Mouse (Mus musculus) liver, adult 2 months (tissue): Measurements from ENCODE around the gene Odf3l1. TPM values are rescaled to one million over a fixed set of nuclear protein-coding genes. Genes with fewer than 3 reads are reported as not detected.
A peak's percentile ranks its signal among the peaks of the same experiment; 100 is the strongest.

Experiments
- DNase-seq: peaks from one replicate; pipeline ENCODE4 v3.0.0-alpha.2; 2011; ENCODE audit warnings: low read depth, low spot score; ENCODE audit errors: extremely low read depth
- H3K27ac ChIP-seq: fragments of 200-500 bp; replicated peaks from 2 replicates; pipeline ENCODE4 v1.5.1; 2012; ENCODE audit warnings: low read depth, mild to moderate bottlenecking, control low read depth, inconsistent platforms, low read length; ENCODE audit not compliant: insufficient read depth
- H3K27me3 ChIP-seq: fragments of 200-500 bp; 2 replicates; pipeline ENCODE4 v1.6.1; 2012; ENCODE audit warnings: mild to moderate bottlenecking, moderate library complexity, low read length, inconsistent platforms; ENCODE audit not compliant: control insufficient read depth, insufficient read depth
- H3K36me3 ChIP-seq: fragments of 200-500 bp; 2 replicates; pipeline ENCODE4 v1.6.1; 2012; ENCODE audit warnings: low read length, inconsistent platforms; ENCODE audit not compliant: control insufficient read depth, insufficient read depth
- H3K4me1 ChIP-seq: fragments of 200-500 bp; 2 replicates; pipeline ENCODE4 v1.6.1; 2011; ENCODE audit warnings: low read length; ENCODE audit not compliant: control insufficient read depth, insufficient read depth
- H3K4me3 ChIP-seq: fragments of 200-500 bp; 2 replicates; pipeline ENCODE4 v1.5.1; 2011; ENCODE audit warnings: low read depth, mild to moderate bottlenecking, control low read depth, low read length, moderate library complexity; ENCODE audit not compliant: insufficient read depth
- H3K79me2 ChIP-seq: fragments of 200-500 bp; 2 replicates; pipeline ENCODE4 v1.6.1; 2012; ENCODE audit warnings: inconsistent platforms, mild to moderate bottlenecking, low read length, moderate library complexity; ENCODE audit not compliant: control insufficient read depth, insufficient read depth
- H3K9ac ChIP-seq: fragments of 200-500 bp; 2 replicates; pipeline ENCODE4 v1.6.1; 2012; ENCODE audit warnings: low read depth, mild to moderate bottlenecking, control low read depth, inconsistent platforms, low read length
- CTCF ChIP-seq: fragments of 200-500 bp; IDR thresholded peaks from 2 replicates; pipeline ENCODE4 v1.5.1; 2011; ENCODE audit warnings: low read depth, low read length, control low read depth
- POLR2A ChIP-seq: fragments of 200-500 bp; IDR thresholded peaks from 2 replicates; pipeline ENCODE4 v1.6.1; 2011; ENCODE audit warnings: low read length, control low read depth; ENCODE audit not compliant: insufficient read depth; ENCODE audit errors: extremely low read depth
- WGBS: fragments of 180-500 bp; shearing (Covaris S2); methylation state at CpG from one replicate; pipeline ENCODE4 v1.1.7; 2018; 5-methylcytosine and 5-hydroxymethylcytosine counted together
- polyA plus RNA-seq: library from polyadenylated mRNA; depleted of rRNA; stranded (reverse); fragments of >200 nt; gene quantifications from 2 replicates; pipeline ENCODE4 v1.2.3, GENCODE M21; 2012
- total RNA-seq: library from RNA; depleted of rRNA; stranded (reverse); fragments of >200 nt; gene quantifications from 2 replicates; pipeline ENCODE4 v1.2.3, GENCODE M21; 2014

The Odf3l1 gene
- total and polyA plus RNA-seq, 2 experiments, result 0.11 TPM; not detected in 1

DNA sequence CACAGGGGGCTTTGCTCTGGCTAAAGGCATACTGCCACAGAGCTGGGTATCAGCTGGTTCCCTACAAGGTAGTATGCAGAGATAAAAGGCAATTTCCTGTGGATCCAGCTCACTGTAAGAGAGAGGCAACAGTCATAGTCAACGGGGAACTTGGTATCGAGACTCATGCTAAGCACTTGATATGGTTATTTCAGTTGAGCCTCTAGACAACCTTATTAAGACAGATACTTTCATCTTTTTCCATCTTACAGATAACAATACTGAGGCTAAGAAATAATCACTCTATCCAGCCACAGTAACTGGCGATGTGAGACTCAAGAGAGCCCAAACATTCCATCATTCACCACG, 13.6 kb downstream of the Odf3l1 start:
- Histone ChIP-seq H3K9ac (no peak overlapping the region), H3K27ac (no peak overlapping the region), H3K36me3 (no peaks in the 10 kb centered on the region), H3K27me3 (no peaks in the 10 kb centered on the region), H3K79me2 (no peaks in the 10 kb centered on the region), H3K4me3 (no peak overlapping the region), H3K4me1 (peaks cover 6% of the 10 kb centered on the region)
- WGBS, result 90% methylated on average over 4 of the region's 4 CpGs
- TF ChIP-seq CTCF (no peak), POLR2A (no peak)
- no peak for DNase-seq

DNA sequence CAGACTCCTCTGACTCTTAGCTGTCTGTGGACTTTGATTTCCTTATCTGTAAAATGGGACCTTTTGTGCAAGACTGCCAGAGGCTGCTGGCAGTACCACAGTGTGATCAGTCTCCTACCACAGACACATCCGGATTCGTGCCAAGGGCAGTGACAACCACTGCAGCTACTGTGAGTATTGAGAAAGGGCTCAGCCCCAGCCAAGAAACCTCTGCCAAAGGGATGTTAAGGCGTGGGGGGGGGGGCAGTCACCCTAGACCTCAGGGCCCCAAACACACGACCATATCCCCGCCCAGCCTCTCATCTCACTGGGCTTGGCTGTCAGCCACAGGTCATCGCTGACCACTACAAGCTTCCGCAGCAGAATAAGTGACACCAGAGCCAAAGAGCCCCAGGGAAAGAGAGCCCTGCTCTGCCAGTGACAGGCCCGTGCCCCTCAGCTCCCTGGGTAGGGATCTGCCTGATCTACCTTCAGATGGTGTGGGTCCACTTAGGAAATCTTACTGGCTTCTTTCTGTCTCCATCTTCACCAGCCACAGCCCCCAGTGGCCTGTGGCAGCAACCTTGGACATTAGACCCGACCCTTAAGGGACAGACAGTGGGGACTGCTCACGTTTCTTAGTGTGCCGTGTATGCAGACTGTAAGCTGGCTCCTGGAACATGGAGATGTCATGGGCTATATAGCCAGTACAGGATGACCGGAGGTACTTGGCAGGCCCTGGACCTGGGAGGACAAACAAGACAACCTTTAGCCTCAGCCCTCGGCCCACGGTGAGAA, 14.2 kb downstream of the Odf3l1 start:
- no peak for TF ChIP-seq CTCF
- no peak for TF ChIP-seq POLR2A
- Histone ChIP-seq H3K27me3 (no peaks in the 10 kb centered on the region), H3K27ac (no peak overlapping the region), H3K4me3 (no peak overlapping the region), H3K36me3 (no peaks in the 10 kb centered on the region), H3K4me1 (peaks cover 6% of the 10 kb centered on the region), H3K79me2 (no peaks in the 10 kb centered on the region), H3K9ac (no peak overlapping the region)
- 43% methylated on average over 14 of the region's 14 CpGs for WGBS
- DNase-seq, result peak; percentile 89

DNA sequence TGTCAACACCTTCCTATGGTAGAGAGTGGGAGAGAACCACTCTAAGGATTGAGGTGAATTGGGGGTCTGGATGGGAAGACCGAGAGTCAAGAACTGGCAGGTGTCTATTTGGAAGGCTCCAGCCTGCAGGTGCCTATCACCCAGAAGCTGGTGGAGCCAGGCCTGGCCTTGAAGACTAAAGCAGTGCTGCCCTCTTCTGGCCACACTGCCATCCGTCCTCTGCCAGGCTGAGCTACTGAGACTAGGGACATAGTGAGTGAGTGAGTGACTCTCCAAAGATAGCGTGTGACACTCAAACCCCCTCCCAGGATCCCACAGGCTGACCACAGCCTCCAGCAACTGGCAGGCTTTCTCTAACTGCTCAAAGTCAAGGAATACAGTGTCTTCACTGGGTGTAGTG, 17.0 kb downstream of the Odf3l1 start:
- Histone ChIP-seq H3K27me3 (no peaks in the 10 kb centered on the region), H3K4me1 (peaks cover 6% of the 10 kb centered on the region), H3K79me2 (no peaks in the 10 kb centered on the region), H3K27ac (no peak overlapping the region), H3K9ac (no peak overlapping the region), H3K36me3 (no peaks in the 10 kb centered on the region), H3K4me3 (no peak overlapping the region)
- DNase-seq, result peak; percentile 51
- WGBS, result 34% methylated on average over 3 of the region's 3 CpGs
- TF ChIP-seq POLR2A (no peak), CTCF (peak; percentile 90)

DNA sequence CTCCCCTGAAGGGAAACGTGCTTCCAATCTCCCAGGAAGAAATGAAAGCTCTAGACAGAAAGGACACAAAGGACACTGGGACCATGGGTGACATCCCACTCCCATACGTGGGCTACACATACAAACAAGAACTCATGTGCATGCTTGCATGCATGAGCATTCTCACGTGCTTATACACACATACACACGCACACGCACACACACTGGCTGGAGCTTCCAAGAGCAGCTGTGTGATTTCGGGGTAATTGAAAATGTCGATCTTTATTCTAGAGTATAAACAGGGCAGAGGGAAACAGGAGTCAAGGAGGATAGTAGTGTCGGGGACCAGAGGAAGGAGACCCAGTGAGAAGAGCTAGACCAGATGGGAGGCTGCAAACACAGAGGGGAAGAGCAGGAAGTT, 19.8 kb downstream of the Odf3l1 start:
- H3K4me3 ChIP-seq, result no peak overlapping the region
- no peaks in the 10 kb centered on the region for H3K36me3 ChIP-seq
- peaks cover 3% of the 10 kb centered on the region for H3K4me1 ChIP-seq
- DNase-seq, result no peak
- H3K9ac ChIP-seq, result no peak overlapping the region
- 73% methylated on average over 8 of the region's 8 CpGs for WGBS
- H3K27me3 ChIP-seq, result no peaks in the 10 kb centered on the region
- TF ChIP-seq POLR2A, result no peak
- no peak for TF ChIP-seq CTCF
- no peaks in the 10 kb centered on the region for H3K79me2 ChIP-seq
- H3K27ac ChIP-seq, result no peak overlapping the region

DNA sequence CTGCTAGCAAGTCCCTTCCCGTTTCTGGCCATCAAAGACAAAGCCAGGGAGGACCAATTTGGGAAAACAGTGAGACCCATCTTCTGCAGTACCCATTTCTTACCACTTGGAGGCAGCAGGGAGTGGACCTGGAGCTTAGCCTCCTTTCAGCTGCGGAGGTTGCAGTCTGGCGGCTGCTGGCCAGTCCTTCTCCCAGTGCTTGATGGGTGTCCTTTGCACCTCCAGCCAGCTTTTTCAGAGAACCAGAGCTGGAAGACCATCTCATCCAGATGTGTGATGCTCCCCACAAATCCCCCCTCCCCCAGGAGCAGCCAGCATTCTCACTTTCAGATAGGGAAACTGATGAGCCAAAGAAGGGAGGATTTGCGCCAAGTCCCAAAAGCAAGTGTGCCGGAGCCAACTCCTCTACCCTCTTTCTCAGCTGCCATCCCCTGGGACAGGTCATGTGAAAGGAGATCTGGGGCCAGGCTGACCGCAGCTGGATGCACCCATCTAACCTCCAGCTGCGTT, 20.7 kb downstream of the Odf3l1 start:
- Histone ChIP-seq H3K27me3 (no peaks in the 10 kb centered on the region), H3K9ac (no peak overlapping the region), H3K36me3 (no peaks in the 10 kb centered on the region), H3K79me2 (no peaks in the 10 kb centered on the region), H3K27ac (no peak overlapping the region), H3K4me1 (peaks cover 2% of the 10 kb centered on the region; the same call in 1 of the 2 replicates), H3K4me3 (no peak overlapping the region)
- TF ChIP-seq POLR2A, result no peak
- TF ChIP-seq CTCF, result peak; percentile 80
- DNase-seq, result peak; percentile 41
- WGBS, result 39% methylated on average over 7 of the region's 7 CpGs

DNA sequence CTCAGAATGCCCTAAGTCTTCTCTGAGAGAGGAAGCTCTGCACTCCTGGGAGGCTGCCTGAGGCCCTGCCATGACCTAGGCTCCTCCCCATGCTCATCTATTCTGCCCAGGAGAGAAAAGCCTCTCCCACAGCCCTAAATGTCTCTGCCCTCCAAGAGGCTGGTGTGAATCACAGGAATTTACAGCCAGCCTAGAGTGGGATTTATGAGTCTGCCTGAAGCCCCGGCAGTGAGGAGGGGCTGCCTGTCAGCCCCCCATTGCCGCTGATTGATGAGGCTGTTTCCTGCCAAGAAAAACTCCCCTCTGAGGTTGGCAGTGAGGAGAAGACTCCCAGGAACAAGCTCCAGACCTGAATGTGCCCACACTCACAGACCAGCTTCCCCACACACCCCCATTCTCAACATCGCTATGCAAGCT, 22.2 kb downstream of the Odf3l1 start:
- Histone ChIP-seq H3K9ac (no peak overlapping the region), H3K79me2 (no peaks in the 10 kb centered on the region), H3K36me3 (no peaks in the 10 kb centered on the region), H3K27ac (no peak overlapping the region), H3K27me3 (no peaks in the 10 kb centered on the region), H3K4me3 (no peak overlapping the region), H3K4me1 (no peaks in the 10 kb centered on the region)
- TF ChIP-seq POLR2A (no peak), CTCF (no peak)
- WGBS, result 70% methylated on average over 3 of the region's 3 CpGs
- DNase-seq, result no peak
